Mouse (Mus musculus) layer of hippocampus, adult 9-11 months (tissue): ENCODE measurements around the gene Eif2b5.
A peak's percentile ranks its signal among the peaks of the same experiment; 100 is the strongest.

Source experiments
- DNase-seq: peaks from one replicate; pipeline ENCODE4 v3.0.0; 2022

The Eif2b5 gene

GRCm38 (mm10) chr16:20539649-20540048 is 41.0 kb downstream of the Eif2b5 start:
- no peak for DNase-seq

- DNase-seq = no peak
These were observed 41.8 kb downstream of the Eif2b5 start for GRCm38 (mm10) chr16:20540438-20540837.

- no peak for DNase-seq
These were observed 47.1 kb downstream of the Eif2b5 start for GRCm38 (mm10) chr16:20545696-20546095.

GRCm38 (mm10) chr16:20547423-20547822 is 48.8 kb downstream of the Eif2b5 start:
- DNase-seq = no peak

- DNase-seq = peak; percentile 99
These were observed 49.7 kb downstream of the Eif2b5 start, which contains the start of gene Abcf3 for GRCm38 (mm10) chr16:20548096-20548948. Gene Abcf3 (plus strand): TSS chr16:20548577.

- no peak for DNase-seq
These were observed 50.5 kb downstream of the Eif2b5 start for GRCm38 (mm10) chr16:20549161-20549560.

- no peak for DNase-seq
These were observed 53.1 kb downstream of the Eif2b5 start for GRCm38 (mm10) chr16:20551691-20552090.

GRCm38 (mm10) chr16:20552594-20552993 is 54.0 kb downstream of the Eif2b5 start:
- DNase-seq = no peak

- no peak for DNase-seq
These were observed 56.4 kb downstream of the Eif2b5 start for GRCm38 (mm10) chr16:20555000-20555399.

GRCm38 (mm10) chr16:20557381-20557780 is 58.8 kb downstream of the Eif2b5 start:
- DNase-seq = no peak
